Mouse (Mus musculus): Measurements from ENCODE around the gene Zgrf1.

Zgrf1 gene

GRCm38 (mm10) chr3:127640762-127641700, 87.7 kb downstream of the Zgrf1 start:
- DNase-seq (ENCODE audit: low read depth) = no peak

GRCm38 (mm10) chr3:127642211-127642610, 88.9 kb downstream of the Zgrf1 start:
- no peak for DNase-seq (ENCODE audit: low read depth)

GRCm38 (mm10) chr3:127646156-127646825, 93.0 kb downstream of the Zgrf1 start:
- no peak for DNase-seq (ENCODE audit: low read depth)

GRCm38 (mm10) chr3:127651742-127652653, 98.7 kb downstream of the Zgrf1 start:
- DNase-seq (ENCODE audit: low read depth) = no peak

- DNase-seq (ENCODE audit: low read depth) = no peak
These were observed 107.4 kb downstream of the Zgrf1 start for GRCm38 (mm10) chr3:127660712-127661111.

- no peak for DNase-seq (ENCODE audit: low read depth)
These were observed 108.6 kb downstream of the Zgrf1 start for GRCm38 (mm10) chr3:127661646-127662531.

All from c-Kit-positive CD71-negative TER-119-negative erythroid progenitor cells, embryonic 14.5 days (primary cell).